In genomic region chr16:16939543-16939942, GRCm38 (mm10) we compare ENCODE assay signal across 26 mouse cellular contexts. TPM values are rescaled to one million over a fixed set of nuclear protein-coding genes. Genes with fewer than 3 reads are reported as not detected.
DNase-seq lines count a peak whose midpoint lies in the region; ATAC-seq and TF ChIP-seq lines count a peak whose summit lies in the region.
"Had no signal": no experiment of that assay in that cellular context is flagged by ENCODE, and none has a peak within 500 bp of the region (broad histone marks: within the 10 kb centered on the region; RNA-seq: fewer than 3 reads in every experiment).

No protein-coding gene starts in this region.

- no peaks in the 10 kb centered on the region for H3K27me3 ChIP-seq in liver, embryonic 13.5 days
- H3K27me3 ChIP-seq in liver, postnatal 0 days (ENCODE audit: insufficient read depth, low read length): no peaks in the 10 kb centered on the region
- no peaks in the 10 kb centered on the region for H3K27me3 ChIP-seq in E14TG2a.4 (ENCODE audit: insufficient read depth, low read length)
- H3K27me3 ChIP-seq: embryonic facial prominence, embryonic 12.5 days; embryonic facial prominence, embryonic 15.5 days; heart, embryonic 13.5 days had no signal

- TF ChIP-seq CTCF in liver, postnatal 0 days (IDR thresholded peaks at IDR 0.05; ENCODE audit: low read depth): no peak
- TF ChIP-seq CTCF in E14TG2a.4 (conservative IDR thresholded peaks at IDR 0.05; ENCODE audit: low read length): no peak

- H3K27ac ChIP-seq in liver, embryonic 13.5 days: no peak overlapping the region
- no peak overlapping the region for H3K27ac ChIP-seq in liver, postnatal 0 days (ENCODE audit: low read depth)
- H3K27ac ChIP-seq: embryonic facial prominence, embryonic 12.5 days; embryonic facial prominence, embryonic 15.5 days; gastrocnemius, adult 2 months; heart, embryonic 10.5 days; heart, embryonic 13.5 days; hindbrain, embryonic 14.5 days; hindbrain, postnatal 0 days had no signal

- H3K9ac ChIP-seq in liver, embryonic 13.5 days: no peak overlapping the region
- H3K9ac ChIP-seq in liver, postnatal 0 days (replicated peaks): no peak overlapping the region
- H3K9ac ChIP-seq: embryonic facial prominence, embryonic 12.5 days; embryonic facial prominence, embryonic 15.5 days; forebrain, postnatal 0 days; heart, embryonic 13.5 days; hindbrain, embryonic 14.5 days had no signal

- no peak overlapping the region for H3K4me2 ChIP-seq in liver, embryonic 13.5 days
- H3K4me2 ChIP-seq in liver, postnatal 0 days (ENCODE audit: low read depth, low read length): no peak overlapping the region
- H3K4me2 ChIP-seq: embryonic facial prominence, embryonic 12.5 days; embryonic facial prominence, embryonic 15.5 days; heart, embryonic 13.5 days; hindbrain, embryonic 14.5 days had no signal

- no peak for DNase-seq in liver, embryonic 13.5 days
- no peak for DNase-seq in liver, postnatal 0 days
- DNase-seq in c-Kit-positive CD71-positive TER-119-negative erythroid progenitor cells, embryonic 14.5 days (ENCODE audit: low read depth): peak; percentile 23
- no peak for DNase-seq in cerebellum, postnatal 14 days
- no peak for DNase-seq in spleen, postnatal 14 days (ENCODE audit: low spot score in 2 of 2)
- DNase-seq: adrenal gland, adult 8-10 months; adrenal gland, postnatal 25 days; cerebellum, adult 18-20 months; cerebellum, adult 9-10 months; cerebellum, postnatal 25 days; forebrain, postnatal 0 days; gastrocnemius, adult 2 months; gastrocnemius, postnatal 14 days; heart, adult 18-20 months; heart, postnatal 14 days; heart, postnatal 4 days had no signal

- H3K4me3 ChIP-seq in liver, embryonic 13.5 days (replicated peaks): no peak overlapping the region
- H3K4me3 ChIP-seq in liver, postnatal 0 days (ENCODE audit: low read depth, low read length): no peak overlapping the region
- peak overlapping the region; percentile 32; the same call in 1 of the 2 replicates for H3K4me3 ChIP-seq in E14TG2a.4 (replicated peaks; ENCODE audit: low read length)
- H3K4me3 ChIP-seq: embryonic facial prominence, embryonic 12.5 days; embryonic facial prominence, embryonic 15.5 days; gastrocnemius, adult 2 months; heart, embryonic 10.5 days; heart, embryonic 13.5 days had no signal

- H3K36me3 ChIP-seq in liver, embryonic 13.5 days: no peaks in the 10 kb centered on the region
- no peaks in the 10 kb centered on the region for H3K36me3 ChIP-seq in liver, postnatal 0 days (replicated peaks; ENCODE audit: insufficient read depth, low read length)
- no peaks in the 10 kb centered on the region for H3K36me3 ChIP-seq in E14TG2a.4 (ENCODE audit: insufficient read depth, low read length)
- H3K36me3 ChIP-seq: embryonic facial prominence, embryonic 12.5 days; embryonic facial prominence, embryonic 15.5 days; heart, embryonic 10.5 days; heart, embryonic 13.5 days had no signal

- WGBS in liver, embryonic 13.5 days (ENCODE audit: insufficient replicate concordance): 62% methylated on average over 9 of the region's 9 CpGs
- 74% methylated on average over 9 of the region's 9 CpGs for WGBS in liver, postnatal 0 days (ENCODE audit: insufficient replicate concordance)

- ATAC-seq in liver, embryonic 13.5 days (ENCODE audit: low read depth): peak; percentile 45; the same call in 1 of the 2 replicates
- ATAC-seq in liver, postnatal 0 days: no peak
- ATAC-seq: activated CD4-positive, CD25-positive, alpha-beta regulatory T cell, adult 4 months; CD4-positive, CD25-positive, alpha-beta regulatory T cell, adult 4 months; forebrain, embryonic 14.5 days; forebrain, postnatal 0 days; hindbrain, postnatal 0 days had no signal

- no peaks in the 10 kb centered on the region for H3K9me3 ChIP-seq in liver, embryonic 13.5 days (replicated peaks)
- H3K9me3 ChIP-seq in liver, postnatal 0 days (ENCODE audit: low read length): no peaks in the 10 kb centered on the region
- peaks cover 38% of the 10 kb centered on the region for H3K9me3 ChIP-seq in E14TG2a.4 (ENCODE audit: low read length)
- H3K9me3 ChIP-seq: embryonic facial prominence, embryonic 12.5 days; embryonic facial prominence, embryonic 15.5 days had no signal

- no peak for TF ChIP-seq EP300 in liver, postnatal 0 days (IDR thresholded peaks at IDR 0.05; ENCODE audit: low read depth)

- H3K4me1 ChIP-seq in liver, embryonic 13.5 days (replicated peaks): peaks cover 2% of the 10 kb centered on the region; the same call in 1 of the 2 replicates
- no peaks in the 10 kb centered on the region for H3K4me1 ChIP-seq in liver, postnatal 0 days (ENCODE audit: insufficient read depth)
- no peaks in the 10 kb centered on the region for H3K4me1 ChIP-seq in E14TG2a.4 (replicated peaks; ENCODE audit: low read depth, low read length)
- H3K4me1 ChIP-seq: embryonic facial prominence, embryonic 12.5 days; embryonic facial prominence, embryonic 15.5 days; heart, embryonic 10.5 days; heart, embryonic 13.5 days had no signal

RNA-seq across cellular contexts. Expression of gene Ppm1f, which starts 43.3 kb away (rescaled TPM):
- polyA plus RNA-seq in liver, embryonic 13.5 days (2015; fragmentation: Nextera tagmentation; extraction: Ambion mirVana): 8.2 and 9.9 TPM in 2 replicates
- 3.3 and 4.5 TPM in 2 replicates for polyA plus RNA-seq in liver, postnatal 0 days (2015; fragmentation: Nextera tagmentation; extraction: Ambion mirVana)

RNA-seq across cellular contexts. Expression of gene Mapk1, which starts 43.6 kb away (rescaled TPM):
- polyA plus RNA-seq in liver, embryonic 13.5 days (2015; fragmentation: Nextera tagmentation; extraction: Ambion mirVana): 93.7 and 102 TPM in 2 replicates
- polyA plus RNA-seq in liver, postnatal 0 days (2015; fragmentation: Nextera tagmentation; extraction: Ambion mirVana): 56.3 and 56.8 TPM in 2 replicates
